Mouse (Mus musculus) effector memory CD4-positive, alpha-beta T cell, adult 7 months (primary cell): ENCODE data around the gene Tdpoz4. TPM values are rescaled to one million over a fixed set of nuclear protein-coding genes. Genes with fewer than 3 reads are reported as not detected.

Source experiments
- polyA plus RNA-seq: library from polyadenylated mRNA; unstranded; fragments of 100-300 nt; shearing (Covaris generic); gene quantifications from one replicate; pipeline ENCODE4 v1.2.1, GENCODE M21; 2017

Tdpoz4 gene
- not detected for polyA plus RNA-seq

DNA sequence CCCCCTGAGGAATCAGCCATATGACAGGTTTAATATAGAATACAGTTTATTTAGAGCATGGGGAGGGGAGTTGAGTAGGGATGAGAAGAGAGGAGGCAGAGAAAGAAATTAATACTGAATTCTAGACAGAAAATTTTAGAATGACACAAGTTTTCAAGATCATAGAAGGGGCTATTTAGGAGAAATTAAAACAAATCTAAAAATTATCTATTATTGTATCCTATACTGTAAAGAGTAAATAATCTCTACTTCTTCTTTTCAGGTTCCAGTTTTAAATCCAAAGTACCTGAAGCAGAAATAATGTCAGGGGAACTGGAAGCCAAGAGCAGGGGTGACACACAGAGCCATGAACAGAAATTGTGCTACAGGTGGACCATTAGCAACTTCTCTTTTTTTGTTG, at the start of gene Tdpoz4:
Gene Tdpoz4 (plus strand): TSS at position 301 of the 400 bp plus-strand sequence.

DNA sequence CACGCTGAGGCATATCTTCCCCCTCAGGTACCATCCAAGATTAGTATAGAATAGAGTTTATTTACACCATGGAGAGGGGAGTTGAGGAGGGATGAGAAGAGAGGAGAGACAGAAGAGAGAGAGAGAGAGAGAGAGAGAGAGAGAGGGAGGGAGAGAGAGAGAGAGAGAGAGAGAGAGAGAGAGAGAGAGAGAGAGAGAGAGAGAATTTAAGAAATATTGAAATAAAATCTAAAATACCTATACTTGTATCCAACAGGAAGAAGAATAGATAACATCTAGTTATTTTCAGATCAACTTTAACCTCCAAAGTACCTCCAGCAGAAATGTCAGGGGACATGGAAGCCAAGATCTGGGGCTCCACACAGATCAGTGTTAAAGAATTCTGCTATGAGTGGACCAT, 23.5 kb upstream of the Tdpoz4 start, which contains the start of gene Gm5773:
Gene Gm5773 (plus strand): TSS at position 301 of the 400 bp plus-strand sequence.

DNA sequence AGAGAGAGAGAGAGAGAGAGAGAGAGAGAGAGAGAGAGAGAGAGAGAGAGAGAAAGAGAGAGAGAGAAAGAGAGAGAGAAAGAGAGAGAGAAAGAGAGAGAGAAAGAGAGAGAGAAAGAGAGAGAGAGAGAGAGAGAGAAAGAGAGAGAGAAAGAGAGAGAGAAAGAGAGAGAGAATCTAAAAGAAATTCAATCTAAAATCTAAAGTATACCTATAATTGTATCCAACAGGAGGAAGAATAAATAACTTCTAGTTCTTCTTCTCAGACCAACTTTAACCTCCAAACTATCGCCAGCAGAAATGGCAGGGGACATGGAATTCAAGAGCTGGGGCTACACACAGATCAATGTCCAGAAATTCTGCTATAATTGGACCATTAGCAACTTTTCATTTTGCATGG, 29.5 kb downstream of the Tdpoz4 start, which contains the start of gene Tdpoz3:
Gene Tdpoz3 (plus strand): TSS at position 301 of the 400 bp plus-strand sequence.

Other genes with a start within 250 kb of the Tdpoz4 start
- gene S100a10, start 241.3 kb upstream of the Tdpoz4 start, polyA plus RNA-seq, result 534 TPM
- not detected for gene Tdpoz2, start 143.7 kb upstream of the Tdpoz4 start, polyA plus RNA-seq
- not detected for gene Tdpoz1, start 120.1 kb upstream of the Tdpoz4 start, polyA plus RNA-seq
- gene Gm37596, start 103.3 kb upstream of the Tdpoz4 start, polyA plus RNA-seq, result not detected
- gene Gm5773, start 23.4 kb upstream of the Tdpoz4 start, polyA plus RNA-seq, result not detected
- gene Tdpoz3, start 29.6 kb downstream of the Tdpoz4 start, polyA plus RNA-seq, result not detected
- gene Gm9117, start 147.1 kb downstream of the Tdpoz4 start, polyA plus RNA-seq, result not detected
- not detected for gene Tdpoz5, start 164.9 kb downstream of the Tdpoz4 start, polyA plus RNA-seq